Mouse (Mus musculus): ENCODE measurements around the gene Fndc3c1. TPM values are rescaled to one million over a fixed set of nuclear protein-coding genes. Genes with fewer than 3 reads are reported as not detected.

The Fndc3c1 gene
- total RNA-seq (2021) = under 1 TPM in 1 of 2 experiments, not detected in 1; 0.20 TPM

GRCm38 (mm10) chrX:106485101-106485651 is at the start of gene Fndc3c1:
Gene Fndc3c1, minus strand, starts transcription at chrX:106485401.
- peak; percentile 5 to 7 for DNase-seq
- intact Hi-C loops (cut with DNase I) = no loop called here

- intact Hi-C loops (cut with DNase I) = no loop called here
Observed at GRCm38 (mm10) chrX:106486451-106486850, 1.2 kb upstream of the Fndc3c1 start.

GRCm38 (mm10) chrX:106485671-106486070 is 470 bp upstream of the Fndc3c1 start:
- DNase-seq = no peak
- intact Hi-C loops (cut with DNase I) = no loop called here

More at GRCm38 (mm10) chrX:106486451-106486850, 1.2 kb upstream of the Fndc3c1 start:
- no peak for DNase-seq

- peak in 1 of 2 experiments; percentile 3 for DNase-seq
- intact Hi-C loops (cut with DNase I) = loop anchor here (5.0 kb wide), 1 partner anchor 282 kb away; no protein-coding TSS in a partner anchor
Observed at GRCm38 (mm10) chrX:106479891-106480290, 5.3 kb downstream of the Fndc3c1 start.

GRCm38 (mm10) chrX:106385304-106385703 is 99.9 kb downstream of the Fndc3c1 start:
- DNase-seq = peak in 1 of 2 experiments; percentile 0
- intact Hi-C loops (cut with DNase I) = no loop called here

- intact Hi-C loops (cut with DNase I) = no loop called here
- no peak for DNase-seq
Observed at GRCm38 (mm10) chrX:106380608-106381007, 104.6 kb downstream of the Fndc3c1 start.

Small RNA genes lying within 50 kb of the gene (microRNA-seq; reads per million reads assigned to microRNA genes)
- 0 reads per million in 2 experiments for gene Gm27428

Other genes starting within 250 kb of the Fndc3c1 start
- not detected for gene Fnd3c2, start 230.0 kb downstream of the Fndc3c1 start, total RNA-seq (2021)
- not detected for gene Gm5127, start 97.8 kb upstream of the Fndc3c1 start, total RNA-seq (2021)
- 1 to 10 TPM; 1.7 to 2.8 TPM for gene Cysltr1, start 118.3 kb upstream of the Fndc3c1 start, total RNA-seq (2021)

Measured in heart, postnatal 10 days (tissue).